In the genomic region with DNA sequence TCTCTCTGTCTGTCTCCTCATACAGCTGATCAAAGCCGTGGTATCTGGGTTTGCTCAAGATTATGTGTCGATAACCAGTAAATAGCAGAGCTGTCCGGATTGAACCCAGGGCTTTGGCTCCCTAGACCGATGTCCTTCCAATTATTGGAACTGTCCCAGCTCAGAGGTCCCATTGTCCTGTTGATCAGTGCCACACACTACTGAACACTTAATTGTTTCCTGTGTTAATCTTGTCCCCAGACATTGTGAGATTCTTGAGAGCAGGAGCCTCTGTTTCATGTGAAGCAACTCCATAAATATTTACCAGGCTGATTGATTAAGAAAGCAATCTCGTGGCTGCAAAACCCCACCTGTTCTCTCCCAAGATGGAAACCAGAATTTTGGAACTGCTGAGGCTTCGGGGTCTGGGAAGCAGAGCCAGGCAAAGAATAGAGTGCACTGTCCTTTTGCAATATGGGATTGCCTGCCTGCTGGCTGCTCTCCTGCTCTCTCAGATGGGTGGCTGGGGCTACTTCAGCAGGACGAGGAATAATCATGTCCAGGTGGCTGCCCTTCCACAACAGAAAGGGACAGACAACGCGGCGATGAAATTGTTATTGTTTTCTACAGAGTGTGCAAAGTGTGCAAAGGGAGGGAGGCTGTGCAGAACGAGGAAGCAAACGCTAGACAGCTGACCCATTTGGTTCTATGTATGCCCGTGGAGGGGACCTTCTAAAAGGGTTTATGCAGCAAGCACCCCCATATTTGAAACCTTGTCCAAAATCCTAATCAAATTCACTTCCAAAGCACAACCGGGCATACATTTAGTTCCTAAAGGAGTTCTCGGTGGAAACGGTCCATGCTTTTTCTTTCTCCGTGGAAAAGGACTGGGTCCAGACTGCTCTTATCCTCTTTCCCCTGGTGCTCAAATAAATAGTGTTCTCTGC, we compare ENCODE assay signal across 8 mouse cellular contexts. TPM values are rescaled to one million over a fixed set of nuclear protein-coding genes. Genes with fewer than 3 reads are reported as not detected.
DNase-seq lines count a peak whose midpoint lies in the region; ATAC-seq lines count a peak whose summit lies in the region.

No protein-coding gene starts in this region.

- H3K4me2 ChIP-seq in forebrain, embryonic 14.5 days (ENCODE audit: low read length), result peak overlapping the region; percentile 89

- WGBS in forebrain, embryonic 14.5 days, result 17% methylated on average over 17 of the region's 17 CpGs
- WGBS in midbrain, embryonic 10.5 days, result 10% methylated on average over 17 of the region's 17 CpGs

- H3K9ac ChIP-seq in forebrain, embryonic 14.5 days (ENCODE audit: low read length), result peak overlapping the region; percentile 71; the same call in 1 of the 2 replicates

- peaks cover 34% of the 10 kb centered on the region for H3K4me1 ChIP-seq in forebrain, embryonic 14.5 days (ENCODE audit: control insufficient read depth, insufficient read depth, low read length)
- H3K4me1 ChIP-seq in midbrain, embryonic 10.5 days, result peaks cover 97% of the 10 kb centered on the region

- no peaks in the 10 kb centered on the region for H3K36me3 ChIP-seq in forebrain, embryonic 14.5 days (ENCODE audit: control insufficient read depth, insufficient read depth, low read length)
- H3K36me3 ChIP-seq in midbrain, embryonic 10.5 days, result peaks cover 15% of the 10 kb centered on the region

- H3K27ac ChIP-seq in forebrain, embryonic 14.5 days (ENCODE audit: low read depth, low read length), result peak overlapping the region; percentile 44; the same call in 1 of the 2 replicates
- peak overlapping the region; percentile 99 for H3K27ac ChIP-seq in midbrain, embryonic 10.5 days (replicated peaks)

- peak; percentile 44 for DNase-seq in embryo, embryonic 10.5 days (ENCODE audit: low spot score)
- DNase-seq in forebrain, embryonic 14.5 days (ENCODE audit: low spot score), result no peak
- peak; percentile 45 for DNase-seq in kidney, adult 9 months
- DNase-seq in midbrain, embryonic 10.5 days (ENCODE audit: low spot score), result peak; percentile 39
- DNase-seq in thymus, postnatal 25 days, result no peak
- DNase-seq in urinary bladder, postnatal 36 days (ENCODE audit: low spot score in 2 of 2), result no peak
- DNase-seq in left cerebral cortex, adult 18-20 months (ENCODE audit: low spot score in 2 of 2), result no peak
- no peak for DNase-seq in layer of hippocampus, adult 18-20 months (ENCODE audit: low spot score in 2 of 2)

- no peak for ATAC-seq in forebrain, embryonic 14.5 days

- H3K27me3 ChIP-seq in forebrain, embryonic 14.5 days (replicated peaks; ENCODE audit: control insufficient read depth, insufficient read depth, low read length), result peaks cover 29% of the 10 kb centered on the region
- H3K27me3 ChIP-seq in midbrain, embryonic 10.5 days (ENCODE audit: low read depth, poor library complexity, severe bottlenecking), result 0 out of 2 replicates have a peak, but pooled peaks cover 10% of the 10 kb centered on the region

- H3K4me3 ChIP-seq in forebrain, embryonic 14.5 days (ENCODE audit: low read depth, low read length), result no peak overlapping the region
- peak overlapping the region; percentile 96 for H3K4me3 ChIP-seq in midbrain, embryonic 10.5 days

- no peaks in the 10 kb centered on the region for H3K9me3 ChIP-seq in forebrain, embryonic 14.5 days (replicated peaks; ENCODE audit: control insufficient read depth, low read length)
- H3K9me3 ChIP-seq in midbrain, embryonic 10.5 days (replicated peaks), result no peaks in the 10 kb centered on the region

RNA-seq across cellular contexts. Expression of gene Id3, which starts 0.8 kb away (rescaled TPM):
- 117 and 118 TPM in 2 replicates for polyA plus RNA-seq in forebrain, embryonic 14.5 days (2014; fragmentation: Nextera tagmentation; extraction: Ambion mirVana)
- 619 and 802 TPM in 2 replicates for polyA plus RNA-seq in midbrain, embryonic 10.5 days (2016; fragmentation: Nextera tagmentation; extraction: Ambion mirVana)
- 10 to 100 TPM; 34.9 to 43.2 TPM for total RNA-seq in left cerebral cortex, adult 18-20 months (2021)
- 10 to 100 TPM; 30.0 to 35.1 TPM for total RNA-seq in layer of hippocampus, adult 18-20 months (2021)

RNA-seq across cellular contexts. Expression of gene E2f2, which starts 29.7 kb away (rescaled TPM):
- 4.5 and 5.5 TPM in 2 replicates for polyA plus RNA-seq in forebrain, embryonic 14.5 days (2014; fragmentation: Nextera tagmentation; extraction: Ambion mirVana)
- 10.3 and 10.8 TPM in 2 replicates for polyA plus RNA-seq in midbrain, embryonic 10.5 days (2016; fragmentation: Nextera tagmentation; extraction: Ambion mirVana)
- total RNA-seq in left cerebral cortex, adult 18-20 months (2021), result under 1 TPM; 0.30 to 0.40 TPM
- total RNA-seq in layer of hippocampus, adult 18-20 months (2021), result under 1 TPM; 0.36 to 0.84 TPM

Comparison
In these comparisons a context has a peak if more than half of its experiments do, and no peak if none do; other contexts are left out.
1. DNase-seq: peak in embryo, embryonic 10.5 days (single experiment), kidney, adult 9 months (single experiment) and midbrain, embryonic 10.5 days (single experiment); none in forebrain, embryonic 14.5 days (single experiment), thymus, postnatal 25 days (single experiment), urinary bladder, postnatal 36 days (0 of 2), left cerebral cortex, adult 18-20 months (0 of 2) and layer of hippocampus, adult 18-20 months (0 of 2).